Mouse (Mus musculus): Measurements from ENCODE around the gene Ptprk. TPM values are rescaled to one million over a fixed set of nuclear protein-coding genes. Genes with fewer than 3 reads are reported as not detected.

Ptprk gene
- polyA plus RNA-seq, 2 experiments: 3.0 to 3.3 TPM

DNA sequence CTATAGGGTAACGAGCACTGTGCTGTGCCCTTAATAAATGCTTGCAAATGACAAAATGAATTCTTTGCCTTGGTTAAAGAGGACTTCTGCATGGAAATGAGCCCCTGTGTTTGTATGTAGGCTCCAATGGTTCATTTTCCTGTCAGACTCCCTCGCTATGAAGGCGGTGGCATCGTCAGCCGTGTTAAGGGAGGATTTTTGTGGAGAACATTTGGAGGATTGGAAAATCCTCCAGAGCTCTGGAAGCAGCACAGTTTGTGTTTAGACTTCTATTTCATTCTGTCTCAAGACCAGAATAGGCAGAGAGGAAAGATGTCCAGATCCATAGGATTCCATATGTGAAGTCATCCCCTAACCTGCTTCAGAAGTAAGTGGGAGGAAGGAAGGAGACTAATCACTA is 6.6 kb upstream of the Ptprk start:
- ATAC-seq (ENCODE audit: insufficient read depth) (no peak), DNase-seq (ENCODE audit: low read depth in 3 of 3, low spot score in 3 of 3) (no peak)
- 68% methylated on average over 5 of the region's 5 CpGs for WGBS (ENCODE audit: insufficient replicate concordance)
- no peak overlapping the region for H3K4me3 ChIP-seq (ENCODE audit: insufficient read depth in 1 of 2, low read depth in 2 of 2, low read length in 2 of 2)
- no peak overlapping the region for H3K4me2 ChIP-seq (ENCODE audit: low read depth)
- no peak overlapping the region for H3K9ac ChIP-seq (replicated peaks)
- H3K4me1 ChIP-seq (replicated peaks; ENCODE audit: control insufficient read depth in 2 of 2, insufficient read depth in 2 of 2, low read length in 1 of 2): no peaks in the 10 kb centered on the region
- no peak for TF ChIP-seq CTCF (IDR thresholded peaks at IDR 0.05; ENCODE audit: low read depth)
- no peak for TF ChIP-seq EP300 (IDR thresholded peaks at IDR 0.05; ENCODE audit: low read depth)
- H3K9me3 ChIP-seq (ENCODE audit: control insufficient read depth, low read length): no peaks in the 10 kb centered on the region
- no peak overlapping the region for H3K27ac ChIP-seq
- H3K27me3 ChIP-seq (ENCODE audit: control insufficient read depth, insufficient read depth, low read length): no peaks in the 10 kb centered on the region
- no peaks in the 10 kb centered on the region for H3K36me3 ChIP-seq (replicated peaks; ENCODE audit: control insufficient read depth, insufficient read depth, low read depth)

GRCm38 (mm10) chr10:28073991-28074652 is 498 bp upstream of the Ptprk start:
- TF ChIP-seq CTCF (IDR thresholded peaks at IDR 0.05; ENCODE audit: low read depth) (no peak), EP300 (IDR thresholded peaks at IDR 0.05; ENCODE audit: low read depth) (no peak)
- ATAC-seq (ENCODE audit: insufficient read depth) (peak; percentile 45; the same call in 1 of the 2 replicates), DNase-seq (ENCODE audit: low read depth in 3 of 3, low spot score in 3 of 3) (no peak)
- Histone ChIP-seq H3K4me3 (ENCODE audit: insufficient read depth in 1 of 2, low read depth in 2 of 2, low read length in 2 of 2) (peak overlapping the region; percentile 57 to 62), H3K27me3 (ENCODE audit: control insufficient read depth, insufficient read depth, low read length) (peaks cover 26% of the 10 kb centered on the region), H3K4me1 (replicated peaks; ENCODE audit: control insufficient read depth in 2 of 2, insufficient read depth in 2 of 2, low read length in 1 of 2) (no peaks in the 10 kb centered on the region), H3K27ac (no peak overlapping the region), H3K36me3 (replicated peaks; ENCODE audit: control insufficient read depth, insufficient read depth, low read depth) (no peaks in the 10 kb centered on the region), H3K9me3 (ENCODE audit: control insufficient read depth, low read length) (no peaks in the 10 kb centered on the region), H3K9ac (replicated peaks) (peak overlapping the region; percentile 10; the same call in 1 of the 2 replicates), H3K4me2 (ENCODE audit: low read depth) (peak overlapping the region; percentile 48)
- WGBS (ENCODE audit: insufficient replicate concordance): 1% methylated on average over 26 of the region's 26 CpGs

DNA sequence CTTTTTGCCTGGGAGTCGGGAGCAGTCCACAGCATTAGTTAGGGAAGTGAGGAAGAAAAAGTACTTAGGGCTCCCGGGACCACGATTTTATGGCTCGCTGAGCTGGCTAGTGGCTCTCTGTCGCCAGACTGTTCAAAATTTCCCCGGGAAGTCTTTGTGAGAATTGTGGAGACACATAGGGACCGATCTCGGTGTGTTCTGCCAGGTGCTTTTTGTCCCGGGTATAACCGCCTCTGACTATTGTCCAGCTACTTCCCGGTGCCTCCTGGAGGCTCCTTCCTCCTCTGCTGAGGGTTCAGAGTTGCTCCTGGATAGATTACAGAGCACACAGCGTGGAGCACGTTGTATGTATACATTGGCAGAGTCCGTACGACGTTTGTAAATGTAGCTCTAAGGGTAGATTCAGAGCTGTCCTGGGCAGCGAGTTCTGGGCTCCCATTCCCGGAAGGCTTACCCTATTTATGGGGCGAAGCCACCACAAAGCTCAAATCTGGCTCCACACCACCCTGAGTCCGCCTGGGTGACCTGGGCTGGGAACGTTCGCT is 943 bp downstream of the Ptprk start:
- no peaks in the 10 kb centered on the region for H3K9me3 ChIP-seq (ENCODE audit: control insufficient read depth, low read length)
- H3K27ac ChIP-seq: no peak overlapping the region
- no peak for DNase-seq (ENCODE audit: low read depth in 3 of 3, low spot score in 3 of 3)
- peaks cover 26% of the 10 kb centered on the region for H3K27me3 ChIP-seq (ENCODE audit: control insufficient read depth, insufficient read depth, low read length)
- no peak for TF ChIP-seq EP300 (IDR thresholded peaks at IDR 0.05; ENCODE audit: low read depth)
- no peak for TF ChIP-seq CTCF (IDR thresholded peaks at IDR 0.05; ENCODE audit: low read depth)
- peak overlapping the region; percentile 57 to 71 for H3K4me3 ChIP-seq (ENCODE audit: insufficient read depth in 1 of 2, low read depth in 2 of 2, low read length in 2 of 2)
- H3K4me1 ChIP-seq (replicated peaks; ENCODE audit: control insufficient read depth in 2 of 2, insufficient read depth in 2 of 2, low read length in 1 of 2): no peaks in the 10 kb centered on the region
- WGBS (ENCODE audit: insufficient replicate concordance): 2% methylated on average over 22 of the region's 22 CpGs
- no peak overlapping the region; the same call in 1 of the 2 replicates for H3K9ac ChIP-seq (replicated peaks)
- no peaks in the 10 kb centered on the region for H3K36me3 ChIP-seq (replicated peaks; ENCODE audit: control insufficient read depth, insufficient read depth, low read depth)
- no peak; the same call in 1 of the 2 replicates for ATAC-seq (ENCODE audit: insufficient read depth)
- H3K4me2 ChIP-seq (ENCODE audit: low read depth): peak overlapping the region; percentile 48

GRCm38 (mm10) chr10:28076036-28076855 is 1.6 kb downstream of the Ptprk start:
- H3K36me3 ChIP-seq (replicated peaks; ENCODE audit: control insufficient read depth, insufficient read depth, low read depth): no peaks in the 10 kb centered on the region
- no peak overlapping the region for H3K9ac ChIP-seq (replicated peaks)
- no peak overlapping the region for H3K27ac ChIP-seq
- WGBS (ENCODE audit: insufficient replicate concordance): 9% methylated on average over 30 of the region's 30 CpGs
- DNase-seq (ENCODE audit: low read depth in 3 of 3, low spot score in 3 of 3) (no peak), ATAC-seq (ENCODE audit: insufficient read depth) (no peak)
- TF ChIP-seq CTCF (IDR thresholded peaks at IDR 0.05; ENCODE audit: low read depth): no peak
- no peak for TF ChIP-seq EP300 (IDR thresholded peaks at IDR 0.05; ENCODE audit: low read depth)
- H3K27me3 ChIP-seq (ENCODE audit: control insufficient read depth, insufficient read depth, low read length): peaks cover 26% of the 10 kb centered on the region
- H3K4me1 ChIP-seq (replicated peaks; ENCODE audit: control insufficient read depth in 2 of 2, insufficient read depth in 2 of 2, low read length in 1 of 2): no peaks in the 10 kb centered on the region
- H3K9me3 ChIP-seq (ENCODE audit: control insufficient read depth, low read length): no peaks in the 10 kb centered on the region
- peak overlapping the region; percentile 57 to 71 for H3K4me3 ChIP-seq (ENCODE audit: insufficient read depth in 1 of 2, low read depth in 2 of 2, low read length in 2 of 2)
- H3K4me2 ChIP-seq (ENCODE audit: low read depth): peak overlapping the region; percentile 48

DNA sequence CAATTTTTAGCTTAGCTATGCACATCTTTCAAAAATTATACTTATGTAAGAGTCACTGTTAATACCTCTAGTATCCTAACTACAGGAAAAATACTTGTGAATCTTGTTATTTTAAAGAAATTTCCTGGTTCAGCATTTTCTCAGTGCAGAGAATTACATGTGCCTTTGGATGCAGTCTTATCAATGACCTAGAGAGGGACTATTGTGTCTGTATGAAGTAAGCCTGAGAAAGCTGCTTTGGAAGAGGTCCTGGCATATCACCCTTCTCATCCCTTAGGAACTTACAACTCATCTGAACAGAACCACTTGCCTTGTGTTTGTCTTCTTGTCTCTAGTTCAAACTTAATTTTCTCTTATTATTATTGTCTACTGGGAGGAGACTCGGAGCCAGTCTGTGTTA is 3.6 kb downstream of the Ptprk start:
- Histone ChIP-seq H3K4me1 (replicated peaks; ENCODE audit: control insufficient read depth in 2 of 2, insufficient read depth in 2 of 2, low read length in 1 of 2) (no peaks in the 10 kb centered on the region), H3K9ac (replicated peaks) (no peak overlapping the region), H3K27me3 (ENCODE audit: control insufficient read depth, insufficient read depth, low read length) (peaks cover 26% of the 10 kb centered on the region), H3K9me3 (ENCODE audit: control insufficient read depth, low read length) (no peaks in the 10 kb centered on the region), H3K4me2 (ENCODE audit: low read depth) (no peak overlapping the region), H3K36me3 (replicated peaks; ENCODE audit: control insufficient read depth, insufficient read depth, low read depth) (no peaks in the 10 kb centered on the region), H3K27ac (no peak overlapping the region), H3K4me3 (ENCODE audit: insufficient read depth in 1 of 2, low read depth in 2 of 2, low read length in 2 of 2) (no peak overlapping the region)
- DNase-seq (ENCODE audit: low read depth in 3 of 3, low spot score in 3 of 3) (no peak), ATAC-seq (ENCODE audit: insufficient read depth) (no peak)
- TF ChIP-seq CTCF (IDR thresholded peaks at IDR 0.05; ENCODE audit: low read depth) (no peak), EP300 (IDR thresholded peaks at IDR 0.05; ENCODE audit: low read depth) (no peak)
- 55% methylated on average over 1 of the region's 1 CpGs for WGBS (ENCODE audit: insufficient replicate concordance)
